Mouse (Mus musculus): ENCODE measurements at regions not wholly inside any gene's neighbourhood (a gene's known extent, or its start where the extent isn't known, plus 50 kb on each side); places are given as distances from the start of the nearest gene placed in this dataset.

DNA sequence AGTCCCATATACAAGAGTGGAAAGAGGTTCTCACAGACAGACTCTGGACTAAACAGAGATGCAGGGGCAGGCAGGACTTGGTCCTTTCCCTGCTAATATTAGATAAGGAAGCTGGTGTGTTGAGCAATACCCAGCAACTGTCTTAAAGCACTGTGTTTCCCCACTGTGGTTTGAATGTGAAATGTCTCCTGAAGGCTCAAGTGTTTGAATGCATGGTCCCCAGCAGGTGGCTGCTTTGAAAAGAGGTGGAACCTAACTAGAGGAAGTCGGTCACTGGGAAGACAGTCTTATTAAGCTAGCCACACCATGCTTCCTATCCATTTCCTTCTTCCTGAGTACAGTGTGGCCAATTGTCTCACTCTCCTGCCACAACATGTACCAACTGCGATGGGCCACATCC, 50.0 kb upstream of the Tfap2a start:
- TF ChIP-seq EP300 (IDR thresholded peaks at IDR 0.05; ENCODE audit: low read depth) (no peak), CTCF (IDR thresholded peaks at IDR 0.05; ENCODE audit: low read depth) (no peak)
